Mouse (Mus musculus): ENCODE measurements around the gene Cnppd1.

DNA sequence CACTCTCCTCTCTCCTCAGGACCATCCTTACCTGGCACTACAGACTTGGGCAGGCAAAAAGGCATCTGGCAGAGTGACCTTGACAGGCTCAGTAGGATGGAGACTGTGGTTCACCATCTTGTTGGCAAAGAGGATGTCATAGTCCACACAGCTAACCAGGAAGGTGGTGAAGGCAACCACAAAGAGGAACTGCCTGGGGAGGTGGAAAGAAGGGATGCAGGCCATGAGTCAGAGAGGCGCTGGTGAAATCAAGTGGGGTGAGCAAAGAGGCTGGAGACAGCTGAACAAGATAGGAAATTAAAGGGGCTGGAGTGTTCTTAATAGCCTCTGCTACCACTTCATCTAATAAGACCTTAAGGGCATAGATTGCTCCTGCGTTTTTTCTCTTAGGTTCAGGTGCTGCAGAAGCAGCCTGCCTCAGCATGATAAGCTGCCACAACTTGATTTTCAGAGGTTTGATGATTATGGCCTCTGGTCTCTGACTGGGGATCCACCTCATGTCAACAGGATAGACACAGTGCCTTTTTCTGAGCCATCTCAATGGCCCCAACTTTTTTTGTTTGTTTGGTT is 45.5 kb upstream of the Cnppd1 start:
- TF ChIP-seq EP300 (IDR thresholded peaks at IDR 0.05) (no peak), CTCF (IDR thresholded peaks at IDR 0.05) (no peak)

Data from lung, postnatal 0 days (tissue).